Mouse (Mus musculus): ENCODE measurements around the gene Dnal1. TPM values are rescaled to one million over a fixed set of nuclear protein-coding genes. Genes with fewer than 3 reads are reported as not detected.

Gene Dnal1
- polyA plus RNA-seq, 1 experiment from 2014 or later = 2.1 TPM

DNA sequence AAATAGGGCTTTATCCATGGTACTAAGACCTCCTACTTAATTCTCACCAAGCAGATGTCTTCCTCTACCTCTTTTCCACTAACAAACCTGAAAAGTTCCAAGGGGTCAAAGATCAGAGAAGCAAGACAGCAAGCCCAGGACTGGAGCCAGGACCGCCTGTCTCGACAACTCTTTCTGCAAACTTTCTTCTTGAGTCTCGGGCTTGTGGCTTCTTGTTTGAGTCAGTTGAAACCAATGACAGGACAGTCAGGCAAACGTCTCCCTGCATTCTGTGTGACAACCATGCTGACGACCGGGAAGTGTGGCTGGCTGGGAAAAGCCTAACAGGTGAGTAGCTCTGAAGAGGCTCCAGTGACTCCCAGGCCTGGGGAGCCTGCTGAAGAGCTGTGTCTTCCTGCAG is 71.4 kb downstream of the Dnal1 start:
- no peak for DNase-seq (ENCODE audit: low spot score)

DNA sequence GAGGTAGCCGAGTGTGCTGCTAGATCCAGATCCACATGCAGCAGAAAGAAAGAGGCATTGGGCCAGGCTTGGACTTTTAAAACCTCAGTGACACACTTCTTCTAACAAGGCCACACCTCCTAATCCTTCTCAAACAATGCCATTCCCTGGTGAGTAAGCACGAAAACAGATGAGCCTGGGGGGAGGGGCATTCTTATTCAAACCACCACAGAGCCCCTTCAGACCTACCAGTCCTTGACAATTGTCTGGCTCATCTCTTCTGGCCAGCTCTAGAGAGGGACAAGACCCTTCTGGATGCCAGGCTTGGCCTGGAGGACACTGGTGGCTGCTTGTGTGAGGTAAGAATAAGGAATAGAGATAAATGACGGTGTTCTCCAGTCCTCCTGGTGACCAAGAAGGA is 72.4 kb downstream of the Dnal1 start:
- DNase-seq (ENCODE audit: low spot score) = no peak

DNA sequence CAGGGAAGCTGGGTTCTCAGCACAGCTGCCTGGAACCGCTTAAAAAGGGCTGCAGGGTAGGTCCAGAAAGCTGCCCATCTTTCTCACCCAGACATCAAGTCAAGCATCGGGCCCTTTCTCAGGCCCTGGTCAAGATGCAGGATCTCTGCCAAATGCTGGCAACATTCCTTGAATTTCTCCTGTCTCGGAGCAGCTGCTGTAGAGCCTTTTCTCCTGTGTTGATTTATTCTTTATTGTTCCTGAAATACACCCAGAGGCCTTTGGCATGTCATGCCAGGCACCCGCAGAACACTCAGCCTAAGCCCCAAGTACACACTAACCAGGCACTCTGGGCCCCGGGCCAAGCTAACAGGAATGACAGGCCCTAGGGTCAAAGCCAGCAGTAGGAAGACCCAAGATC is 72.8 kb downstream of the Dnal1 start:
- DNase-seq (ENCODE audit: low spot score) = no peak

DNA sequence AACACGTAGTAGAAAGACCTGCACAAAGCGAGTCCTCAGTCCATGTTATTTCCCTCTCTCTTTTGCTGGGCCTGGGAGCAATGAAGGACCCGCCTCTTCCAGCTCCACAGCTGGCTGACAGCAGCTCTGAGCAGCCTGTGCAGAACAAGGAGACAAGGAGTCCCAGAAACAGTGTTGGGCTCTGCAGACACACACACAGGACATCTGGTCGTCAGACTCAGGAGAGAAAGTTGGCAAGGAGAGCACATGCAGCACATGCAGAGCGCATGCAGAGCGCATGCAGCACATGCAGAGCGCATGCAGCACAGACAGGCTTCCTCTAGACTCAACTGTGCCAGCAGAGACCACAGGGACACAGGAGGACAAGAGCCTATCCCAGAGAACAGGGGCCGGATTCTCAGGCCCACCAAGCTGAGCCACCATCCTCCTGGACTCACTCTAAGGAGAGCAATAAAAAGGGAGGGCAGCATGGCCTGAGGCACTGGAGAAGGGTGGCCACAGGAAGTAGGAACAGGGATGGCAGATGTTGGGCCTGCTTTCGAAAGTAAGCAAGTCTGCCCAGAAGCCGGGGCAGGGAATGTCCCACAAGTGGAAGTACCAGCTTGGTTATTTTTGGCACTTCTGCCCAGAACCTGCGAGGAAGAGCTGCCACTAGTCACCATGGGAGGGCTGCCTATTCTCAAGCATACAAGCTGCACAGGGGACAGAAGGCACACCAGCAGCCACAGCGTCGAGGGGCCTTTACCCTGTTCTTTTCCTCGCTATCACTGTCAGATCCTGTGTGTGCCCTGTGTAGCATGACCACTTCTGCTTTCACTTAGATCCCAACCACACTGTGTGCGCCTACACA is 73.8 kb downstream of the Dnal1 start:
- no peak for DNase-seq (ENCODE audit: low spot score)

DNA sequence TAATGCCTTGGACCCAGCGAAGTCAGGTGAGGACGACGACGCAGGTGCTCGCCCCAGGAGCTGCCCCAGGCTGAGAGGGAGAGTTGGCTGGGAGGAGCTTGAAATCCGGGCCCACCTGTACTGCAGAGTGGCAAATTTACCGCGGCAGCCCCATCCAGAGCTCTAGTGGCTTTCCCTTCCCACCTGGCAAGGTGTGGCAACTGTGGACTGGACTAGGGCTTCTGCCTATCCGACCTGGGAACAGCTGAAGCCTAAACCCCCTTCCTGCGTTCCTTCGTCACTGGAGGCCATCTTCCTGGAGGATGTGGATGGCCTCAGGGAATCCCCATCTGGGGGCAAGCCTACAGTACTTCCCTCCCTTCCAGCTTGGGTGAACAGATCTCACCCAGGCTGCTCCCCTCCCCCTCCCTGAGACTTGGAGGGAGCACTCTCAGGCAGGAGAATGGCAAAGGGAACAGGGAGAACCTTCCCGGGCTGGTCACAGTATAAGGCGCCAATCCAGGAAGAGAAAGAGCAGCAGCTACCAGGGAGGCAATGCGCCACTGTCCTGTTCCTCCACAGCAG is 74.8 kb downstream of the Dnal1 start:
- DNase-seq (ENCODE audit: low spot score) = no peak

DNA sequence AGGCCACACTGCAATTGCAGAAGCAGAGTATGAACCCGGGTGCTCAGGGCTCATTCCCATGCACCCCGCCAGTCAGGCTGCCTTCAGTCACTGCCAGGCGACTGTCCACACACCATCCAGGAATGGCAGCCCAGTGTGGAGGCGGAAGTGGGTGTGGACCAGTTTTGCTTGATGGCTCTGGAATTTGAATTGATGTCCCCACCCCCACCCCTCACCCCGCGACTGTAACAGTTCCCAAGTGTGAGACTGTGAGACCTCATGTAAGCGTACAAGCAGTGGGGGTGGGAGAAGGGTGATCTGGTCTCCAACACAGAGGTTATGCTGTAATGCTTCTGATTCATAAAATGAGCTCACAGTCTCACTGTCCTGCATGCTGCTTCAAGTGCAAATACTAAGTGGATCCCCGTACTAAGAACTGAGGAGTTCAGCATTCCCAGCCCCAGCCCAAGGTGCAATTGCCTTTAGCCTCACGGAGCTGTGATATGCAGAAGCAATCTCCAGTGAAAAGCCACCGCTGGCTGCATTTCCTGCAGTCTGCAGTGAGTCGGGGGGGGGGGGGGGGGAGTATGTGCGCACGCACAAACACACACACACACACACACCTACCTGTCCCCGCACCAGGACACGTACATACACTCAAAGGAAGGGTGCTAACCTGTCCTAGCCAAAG is 76.1 kb downstream of the Dnal1 start:
- no peak for DNase-seq (ENCODE audit: low spot score)

DNA sequence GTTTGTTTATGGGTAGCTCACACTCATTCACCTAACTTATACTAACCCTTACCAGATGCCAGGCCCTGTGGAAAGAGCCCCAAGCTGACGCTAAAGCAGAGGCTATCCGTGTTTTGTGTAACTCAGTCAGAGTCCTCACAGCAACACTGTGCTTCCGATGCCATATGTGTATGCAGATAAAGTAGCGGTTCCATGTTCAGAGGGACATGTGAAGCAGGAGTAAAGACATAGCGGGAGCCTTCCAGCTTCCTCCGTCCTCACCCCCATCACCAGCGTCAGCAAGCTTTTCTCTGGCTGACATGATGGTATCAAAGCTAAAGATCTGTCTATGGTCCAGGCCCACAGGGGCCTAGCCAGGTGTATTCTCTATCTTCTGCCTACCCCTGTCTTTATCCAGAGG is 77.0 kb downstream of the Dnal1 start:
- DNase-seq (ENCODE audit: low spot score) = no peak

DNA sequence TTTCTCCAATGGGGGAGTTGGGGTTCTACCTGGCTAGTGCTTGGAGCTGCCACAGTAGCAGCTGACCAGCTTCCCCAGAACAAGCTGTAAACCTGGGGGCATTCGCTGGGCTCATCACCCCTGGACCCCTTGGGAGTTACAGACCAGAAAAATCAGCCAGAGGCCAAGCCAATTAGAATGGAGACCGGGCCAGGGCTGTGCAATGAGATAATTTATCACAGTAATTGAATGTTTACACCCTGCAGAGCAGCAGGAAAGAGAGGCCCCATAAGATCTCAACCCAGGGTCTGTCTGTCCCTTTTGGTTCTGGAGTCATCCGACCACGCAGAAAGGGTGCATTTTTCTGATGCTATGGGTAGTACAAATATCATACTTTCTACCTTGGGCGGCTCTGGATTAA is 77.6 kb downstream of the Dnal1 start:
- DNase-seq (ENCODE audit: low spot score) = no peak

DNA sequence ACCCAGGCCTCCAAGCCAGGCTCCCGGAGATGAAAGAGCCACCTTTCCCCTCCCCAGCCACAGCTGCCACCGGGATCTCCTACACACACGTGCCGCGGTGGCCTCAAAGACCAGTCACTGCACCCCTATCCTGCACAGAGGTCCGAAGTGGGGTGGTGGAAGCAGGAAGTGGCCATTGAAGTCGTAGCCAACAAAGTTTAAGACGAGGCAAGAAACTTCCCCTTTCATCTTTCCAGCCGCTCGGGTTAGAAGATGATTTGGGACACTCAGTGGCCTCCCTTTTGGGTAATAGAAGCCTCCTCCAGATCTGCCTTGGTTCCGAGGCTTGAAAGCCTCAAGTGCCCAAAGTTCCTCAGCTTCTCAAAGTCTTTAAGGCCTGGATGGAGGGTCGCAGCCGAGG is 78.1 kb downstream of the Dnal1 start:
- DNase-seq (ENCODE audit: low spot score) = no peak

DNA sequence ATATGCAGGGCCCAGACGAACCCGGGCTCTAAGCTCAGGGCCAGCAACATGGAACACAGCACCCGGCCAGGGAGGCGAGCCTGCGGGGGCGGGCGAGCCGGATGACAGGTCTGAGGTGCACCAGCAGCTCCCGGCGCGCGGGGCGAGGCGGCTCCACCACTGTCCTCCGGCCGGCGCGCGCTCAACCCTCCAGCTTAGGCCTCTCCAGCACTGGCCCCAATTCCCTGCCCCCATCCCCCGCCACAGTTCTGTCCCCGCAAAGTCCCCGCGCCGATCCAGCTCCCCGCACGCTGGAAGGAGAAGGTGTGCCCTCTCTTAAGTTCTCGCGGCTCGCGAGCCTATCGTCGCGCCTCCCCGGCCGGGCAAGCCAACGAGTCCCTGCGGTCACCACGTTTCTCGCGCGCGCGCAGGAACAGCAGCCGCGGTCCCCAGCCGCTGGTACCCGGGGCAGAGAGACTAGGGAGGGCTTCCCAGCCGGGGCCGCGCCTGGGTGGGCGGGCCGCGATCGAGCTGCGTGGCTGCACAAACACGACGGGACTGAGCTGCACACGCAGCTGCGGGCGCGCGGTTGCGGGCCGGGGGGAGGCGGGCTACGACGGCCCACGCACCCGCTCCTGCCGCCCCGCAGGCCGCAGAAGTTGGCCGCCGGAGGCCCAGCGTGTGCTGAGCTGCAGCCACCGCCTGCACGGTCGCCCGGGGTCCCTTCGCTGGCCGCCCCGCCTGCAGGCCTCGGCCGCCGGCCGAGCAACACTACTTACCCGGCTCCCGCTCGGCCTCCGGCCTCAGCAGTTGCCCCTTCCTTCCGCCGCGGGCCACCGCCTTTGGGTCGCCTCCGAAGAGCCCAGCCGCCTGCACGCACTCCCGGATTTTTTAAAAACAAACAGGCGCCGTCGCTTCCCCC is 78.8 kb downstream of the Dnal1 start:
- peak; percentile 58 for DNase-seq (ENCODE audit: low spot score)

DNA sequence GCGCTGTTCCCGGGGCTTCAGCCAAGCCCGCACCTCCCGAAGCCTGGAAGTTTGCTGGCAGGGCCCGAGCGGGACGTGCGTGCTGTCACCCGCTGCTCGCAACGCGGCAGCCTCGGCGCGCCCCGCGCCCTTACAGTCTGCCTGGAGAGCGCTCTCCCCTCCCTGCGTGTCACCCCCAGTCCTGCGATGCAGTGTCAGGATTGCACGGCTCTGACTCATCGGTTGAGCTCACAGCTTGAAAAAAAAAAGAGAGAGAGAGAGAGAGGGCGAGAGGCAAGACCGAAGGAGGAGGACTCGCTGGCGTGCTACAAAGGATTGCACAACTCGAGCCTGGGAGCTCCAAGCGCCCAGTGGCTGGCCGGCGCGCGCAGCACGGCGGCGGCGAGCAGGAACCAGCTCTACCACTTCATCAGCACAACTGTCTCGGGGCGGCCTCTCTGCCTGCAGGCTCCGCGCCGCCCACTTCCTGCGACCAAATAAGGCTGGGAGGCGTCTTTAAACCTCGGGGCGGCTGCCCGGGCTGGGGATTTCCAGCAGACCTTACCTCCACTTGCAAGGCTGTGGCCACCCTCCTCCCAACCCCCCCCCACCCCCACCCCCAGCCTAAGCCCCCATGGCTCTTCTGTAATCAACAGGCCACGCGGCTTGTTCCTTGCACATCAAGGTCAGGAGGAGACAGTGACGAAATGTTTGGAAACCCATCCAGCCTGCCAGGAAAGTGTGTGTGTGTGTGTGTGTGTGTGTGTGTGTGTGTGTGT is 79.7 kb downstream of the Dnal1 start:
- DNase-seq (ENCODE audit: low spot score) = peak; percentile 92

DNA sequence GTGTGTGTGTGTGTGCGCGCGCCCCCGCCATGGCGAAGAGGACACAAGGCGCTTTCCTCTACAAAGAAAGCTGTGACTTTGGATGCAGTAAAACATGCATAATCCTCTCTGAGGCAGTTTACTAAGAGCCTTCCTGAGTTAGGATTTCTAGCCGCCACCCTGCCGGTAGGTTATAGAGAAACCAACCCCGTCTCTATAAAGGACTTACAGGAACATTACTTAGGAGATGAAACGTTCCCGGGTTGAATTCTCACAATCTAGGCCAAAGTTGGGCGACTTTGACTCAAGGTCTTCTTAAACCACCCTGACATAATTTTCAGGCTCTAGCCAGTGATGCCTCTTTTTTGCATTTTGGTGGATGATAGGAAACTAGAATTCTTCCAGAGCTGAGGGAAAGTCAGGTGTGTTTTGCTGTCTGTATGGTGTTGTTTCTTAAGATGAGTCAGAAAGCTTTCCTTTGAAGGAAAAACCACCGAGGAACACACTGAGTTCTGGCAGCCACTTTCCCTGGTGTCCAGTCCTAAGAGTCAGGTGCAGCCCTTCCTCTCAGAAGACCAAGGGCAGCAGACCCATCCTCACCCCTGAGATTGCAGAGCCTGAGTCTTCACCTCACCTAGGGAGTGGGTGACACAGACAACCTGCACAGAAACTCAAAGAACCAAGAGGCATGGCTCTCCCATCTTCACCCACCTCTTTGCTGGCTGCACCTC is 80.4 kb downstream of the Dnal1 start:
- DNase-seq (ENCODE audit: low spot score) = no peak

DNA sequence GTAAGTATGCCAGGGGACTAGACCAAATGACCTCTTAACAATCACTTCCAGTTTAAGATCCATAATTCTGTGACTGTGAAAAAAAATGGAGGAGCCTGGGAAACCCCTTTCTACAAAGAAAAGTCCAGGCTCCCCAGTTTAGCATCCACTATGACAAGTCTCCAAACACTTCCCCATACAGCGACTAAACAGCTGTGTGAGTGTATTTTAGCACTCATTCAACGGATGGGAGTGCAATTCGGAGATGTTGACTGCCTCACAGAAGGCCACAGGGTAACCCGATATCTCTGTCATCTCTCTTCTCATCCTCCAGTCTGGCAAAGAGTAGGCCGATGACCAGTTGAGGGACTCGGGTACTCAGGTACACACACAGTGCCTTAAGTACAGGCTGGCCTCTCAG is 81.0 kb downstream of the Dnal1 start:
- no peak for DNase-seq (ENCODE audit: low spot score)

Other genes starting within 250 kb of the Dnal1 start
- 13.6 and 14.9 TPM in 2 replicates for gene Numb, start 192.4 kb upstream of the Dnal1 start, polyA plus RNA-seq (2015; fragmentation: Nextera tagmentation; extraction: Ambion mirVana)
- 16.3 and 21.3 TPM in 2 replicates for gene Riox1, start 163.8 kb upstream of the Dnal1 start, polyA plus RNA-seq (2015; fragmentation: Nextera tagmentation; extraction: Ambion mirVana)
- 0.04 TPM in 1 of 2 replicates, not detected in the other for gene Heatr4, start 129.5 kb upstream of the Dnal1 start, polyA plus RNA-seq (2015; fragmentation: Nextera tagmentation; extraction: Ambion mirVana)
- 14.0 and 21.8 TPM in 2 replicates for gene Acot2, start 126.5 kb upstream of the Dnal1 start, polyA plus RNA-seq (2015; fragmentation: Nextera tagmentation; extraction: Ambion mirVana)
- 15.5 and 19.3 TPM in 2 replicates for gene Acot1, start 104.9 kb upstream of the Dnal1 start, polyA plus RNA-seq (2015; fragmentation: Nextera tagmentation; extraction: Ambion mirVana)
- 0.14 and 0.36 TPM in 2 replicates for gene Acot4, start 76.0 kb upstream of the Dnal1 start, polyA plus RNA-seq (2015; fragmentation: Nextera tagmentation; extraction: Ambion mirVana)
- gene Gm49366, start 75.4 kb upstream of the Dnal1 start, polyA plus RNA-seq (2015; fragmentation: Nextera tagmentation; extraction: Ambion mirVana) = not detected in 2 replicates
- not detected in 2 replicates for gene Acot3, start 62.2 kb upstream of the Dnal1 start, polyA plus RNA-seq (2015; fragmentation: Nextera tagmentation; extraction: Ambion mirVana)
- 1.8 and 1.9 TPM in 2 replicates for gene Acot5, start 45.0 kb upstream of the Dnal1 start, polyA plus RNA-seq (2015; fragmentation: Nextera tagmentation; extraction: Ambion mirVana)
- gene Acot6, start 13.7 kb upstream of the Dnal1 start, polyA plus RNA-seq (2015; fragmentation: Nextera tagmentation; extraction: Ambion mirVana) = 0.62 and 0.95 TPM in 2 replicates
- 0.18 and 0.22 TPM in 2 replicates for gene Pnma1, start 34.1 kb downstream of the Dnal1 start, polyA plus RNA-seq (2015; fragmentation: Nextera tagmentation; extraction: Ambion mirVana)
- gene Elmsan1, start 104.5 kb downstream of the Dnal1 start, polyA plus RNA-seq (2015; fragmentation: Nextera tagmentation; extraction: Ambion mirVana) = 5.1 and 6.3 TPM in 2 replicates
- gene Ptgr2, start 170.9 kb downstream of the Dnal1 start, polyA plus RNA-seq (2015; fragmentation: Nextera tagmentation; extraction: Ambion mirVana) = 34.7 and 35.7 TPM in 2 replicates
- 87.5 and 93.0 TPM in 2 replicates for gene Zfp410, start 202.5 kb downstream of the Dnal1 start, polyA plus RNA-seq (2015; fragmentation: Nextera tagmentation; extraction: Ambion mirVana)
- gene Coq6, start 247.3 kb downstream of the Dnal1 start, polyA plus RNA-seq (2015; fragmentation: Nextera tagmentation; extraction: Ambion mirVana) = 30.3 and 36.6 TPM in 2 replicates
- gene Fam161b, start 247.5 kb downstream of the Dnal1 start, polyA plus RNA-seq (2015; fragmentation: Nextera tagmentation; extraction: Ambion mirVana) = 1.1 and 1.2 TPM in 2 replicates